Mouse (Mus musculus): ENCODE results near the gene Hif3a. TPM values are rescaled to one million over a fixed set of nuclear protein-coding genes. Genes with fewer than 3 reads are reported as not detected.
"Not testable (repeated sequence)": the region's sequence is repeated elsewhere in the genome, so short reads cannot be mapped to it uniquely, and the experiment has no call there.

The Hif3a gene
- polyA plus RNA-seq, 1 experiment from 2014 or later = 6.1 TPM

DNA sequence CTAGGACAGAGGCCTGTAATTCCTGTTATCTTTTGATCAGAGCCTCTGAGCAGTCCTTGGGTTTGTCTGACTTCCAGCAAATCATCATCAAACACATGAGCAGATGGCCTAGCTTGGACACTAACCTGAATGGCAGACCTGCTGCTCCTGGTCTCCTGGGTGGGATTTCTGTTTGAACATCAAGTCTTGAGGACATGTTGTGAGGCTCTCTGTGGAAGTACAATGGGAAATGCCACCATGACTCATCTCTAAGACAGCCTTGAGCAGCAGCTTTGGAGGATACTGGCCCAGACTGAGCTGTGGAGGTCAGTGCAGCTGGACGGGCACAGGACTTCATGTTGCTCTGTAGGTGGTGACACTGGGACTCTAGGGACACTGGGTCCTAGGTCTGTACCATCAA, 14.3 kb upstream of the Hif3a start:
- no peak overlapping the region for H3K4me2 ChIP-seq (ENCODE audit: low read length)
- TF ChIP-seq CTCF (IDR thresholded peaks at IDR 0.05; ENCODE audit: low read depth) = no peak
- no peak overlapping the region for H3K9ac ChIP-seq (ENCODE audit: low read depth, low read length)
- no peak overlapping the region for H3K4me3 ChIP-seq (replicated peaks; ENCODE audit: low read depth, low read length)
- no peak overlapping the region for H3K27ac ChIP-seq
- no peaks in the 10 kb centered on the region for H3K27me3 ChIP-seq (ENCODE audit: insufficient read depth, low read length)
- ATAC-seq (replicated peaks; ENCODE audit: low FRiP score, low read depth) (no peak), DNase-seq (ENCODE audit: low spot score) (no peak)
- no peaks in the 10 kb centered on the region for H3K4me1 ChIP-seq (replicated peaks; ENCODE audit: insufficient read depth, low read length)
- H3K9me3 ChIP-seq (replicated peaks; ENCODE audit: low read length) = no peaks in the 10 kb centered on the region
- no peaks in the 10 kb centered on the region for H3K36me3 ChIP-seq (ENCODE audit: insufficient read depth, low read length)
- WGBS = 97% methylated on average over 1 of the region's 1 CpGs

DNA sequence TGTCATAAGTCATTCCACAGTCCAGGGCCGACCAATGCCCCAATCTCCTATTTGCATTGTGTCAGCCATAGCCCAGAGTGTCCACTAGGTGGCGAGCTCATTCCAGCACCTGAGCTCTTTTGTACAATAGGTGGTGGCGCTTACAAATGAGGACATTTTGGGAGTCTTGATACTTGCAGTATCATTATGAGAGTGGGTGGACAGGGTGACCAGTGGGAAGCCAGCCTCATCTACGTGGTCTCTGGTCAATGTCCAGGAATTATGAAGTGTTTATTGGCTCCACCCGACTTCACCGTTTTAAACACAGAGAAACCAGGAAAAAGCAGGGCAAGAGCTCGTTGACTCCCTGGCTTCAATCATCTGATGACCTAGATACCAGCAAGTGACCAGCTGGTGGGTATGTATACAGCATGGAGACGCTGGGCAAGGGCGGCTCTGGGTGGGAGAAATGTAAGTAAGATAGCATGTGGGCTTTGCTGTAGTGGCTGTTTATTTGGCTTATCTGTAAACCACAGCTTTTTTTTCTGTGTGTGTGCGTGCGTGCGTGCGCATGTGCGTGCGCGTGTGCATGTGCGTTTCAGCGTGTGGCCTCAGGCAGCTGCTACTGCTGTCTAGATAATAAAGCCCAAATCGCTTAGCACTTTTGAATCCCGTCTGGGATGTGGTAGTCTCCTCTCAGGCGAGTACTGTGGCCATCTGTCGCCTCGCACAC, 11.8 kb upstream of the Hif3a start, which contains the start of gene Psg16:
Gene Psg16, plus strand, starts transcription at position 137 of the 712 bp plus-strand sequence.
- ATAC-seq (replicated peaks; ENCODE audit: low FRiP score, low read depth) (peak; percentile 76; the same call in 1 of the 2 replicates), DNase-seq (ENCODE audit: low spot score) (peak; percentile 77)
- Histone ChIP-seq H3K36me3 (ENCODE audit: insufficient read depth, low read length) (no peaks in the 10 kb centered on the region), H3K27ac (no peak within 1 kb of the TSS), H3K4me3 (replicated peaks; ENCODE audit: low read depth, low read length) (no peak within 1 kb of the TSS), H3K4me2 (ENCODE audit: low read length) (no peak within 1 kb of the TSS), H3K27me3 (ENCODE audit: insufficient read depth, low read length) (no peaks in the 10 kb centered on the region), H3K4me1 (replicated peaks; ENCODE audit: insufficient read depth, low read length) (no peaks in the 10 kb centered on the region), H3K9ac (ENCODE audit: low read depth, low read length) (no peak within 1 kb of the TSS), H3K9me3 (replicated peaks; ENCODE audit: low read length) (no peaks in the 10 kb centered on the region)
- TF ChIP-seq CTCF (IDR thresholded peaks at IDR 0.05; ENCODE audit: low read depth) = peak; percentile 94
- WGBS = 66% methylated on average over 23 of the region's 23 CpGs

GRCm38 (mm10) chr7:17073513-17073903, 11.3 kb upstream of the Hif3a start:
- H3K9me3 ChIP-seq (replicated peaks; ENCODE audit: low read length) = no peaks in the 10 kb centered on the region
- no peak overlapping the region for H3K27ac ChIP-seq
- no peak overlapping the region for H3K9ac ChIP-seq (ENCODE audit: low read depth, low read length)
- H3K4me3 ChIP-seq (replicated peaks; ENCODE audit: low read depth, low read length) = no peak overlapping the region
- WGBS = 66% methylated on average over 5 of the region's 5 CpGs
- TF ChIP-seq CTCF (IDR thresholded peaks at IDR 0.05; ENCODE audit: low read depth) = no peak
- ATAC-seq (replicated peaks; ENCODE audit: low FRiP score, low read depth) (no peak), DNase-seq (ENCODE audit: low spot score) (no peak)
- no peaks in the 10 kb centered on the region for H3K27me3 ChIP-seq (ENCODE audit: insufficient read depth, low read length)
- H3K4me2 ChIP-seq (ENCODE audit: low read length) = no peak overlapping the region
- no peaks in the 10 kb centered on the region for H3K36me3 ChIP-seq (ENCODE audit: insufficient read depth, low read length)
- no peaks in the 10 kb centered on the region for H3K4me1 ChIP-seq (replicated peaks; ENCODE audit: insufficient read depth, low read length)

DNA sequence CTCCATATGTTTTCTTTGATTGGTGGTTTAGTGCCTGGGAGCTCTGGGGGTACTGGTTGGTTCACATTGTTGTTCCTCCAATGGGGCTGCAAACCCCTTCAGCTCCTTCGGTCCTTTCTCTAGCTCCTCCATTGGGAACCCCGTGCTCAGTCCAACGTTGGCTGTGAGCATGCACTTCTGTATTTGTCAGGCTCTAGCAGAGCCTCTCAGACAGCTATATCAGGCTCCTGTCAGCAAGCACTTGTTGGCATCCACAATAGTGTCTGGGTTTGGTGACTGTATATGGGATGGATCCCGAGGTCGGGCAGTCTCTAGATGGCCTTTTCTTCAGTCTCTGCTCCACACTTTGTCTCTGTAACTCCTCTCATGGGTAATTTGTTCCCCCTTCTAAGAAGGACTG, 5.4 kb upstream of the Hif3a start:
- H3K9ac ChIP-seq (ENCODE audit: low read depth, low read length); H3K4me1 ChIP-seq (replicated peaks; ENCODE audit: insufficient read depth, low read length); H3K27ac ChIP-seq; H3K9me3 ChIP-seq (replicated peaks; ENCODE audit: low read length); ATAC-seq (replicated peaks; ENCODE audit: low FRiP score, low read depth); H3K27me3 ChIP-seq (ENCODE audit: insufficient read depth, low read length); H3K4me2 ChIP-seq (ENCODE audit: low read length); H3K36me3 ChIP-seq (ENCODE audit: insufficient read depth, low read length); H3K4me3 ChIP-seq (replicated peaks; ENCODE audit: low read depth, low read length); DNase-seq (ENCODE audit: low spot score): not testable (repeated sequence)
- 61% methylated on average over 5 of the region's 5 CpGs for WGBS

GRCm38 (mm10) chr7:17067000-17067399, 4.8 kb upstream of the Hif3a start:
- no peak for TF ChIP-seq CTCF (IDR thresholded peaks at IDR 0.05; ENCODE audit: low read depth)
- H3K9ac ChIP-seq (ENCODE audit: low read depth, low read length) = no peak overlapping the region
- no peak for DNase-seq (ENCODE audit: low spot score)
- no peaks in the 10 kb centered on the region for H3K36me3 ChIP-seq (ENCODE audit: insufficient read depth, low read length)
- H3K4me2 ChIP-seq (ENCODE audit: low read length) = no peak overlapping the region
- no peaks in the 10 kb centered on the region for H3K27me3 ChIP-seq (ENCODE audit: insufficient read depth, low read length)
- no peak overlapping the region for H3K4me3 ChIP-seq (replicated peaks; ENCODE audit: low read depth, low read length)
- H3K9me3 ChIP-seq (replicated peaks; ENCODE audit: low read length) = no peaks in the 10 kb centered on the region
- no peak for ATAC-seq (replicated peaks; ENCODE audit: low FRiP score, low read depth)
- H3K27ac ChIP-seq = no peak overlapping the region
- H3K4me1 ChIP-seq (replicated peaks; ENCODE audit: insufficient read depth, low read length) = peaks cover 7% of the 10 kb centered on the region

DNA sequence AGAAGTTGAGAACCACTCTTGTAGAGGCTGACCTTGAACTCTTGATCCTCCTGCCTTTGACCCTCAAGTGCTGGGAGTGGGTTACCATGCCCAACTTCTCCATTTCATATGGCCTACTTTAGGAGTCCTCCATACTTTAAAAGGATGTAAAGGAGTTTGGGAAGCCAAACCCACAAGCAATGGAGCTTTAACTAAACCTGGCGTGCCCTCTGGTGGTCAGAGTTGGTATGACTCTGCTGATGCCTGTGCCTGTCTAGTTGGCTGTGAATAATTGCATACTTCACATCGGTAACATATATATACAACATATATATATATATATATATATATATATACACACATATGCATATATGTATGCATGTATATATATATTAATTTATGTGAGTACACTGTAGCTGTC, 4.2 kb upstream of the Hif3a start:
- Histone ChIP-seq H3K4me2 (ENCODE audit: low read length) (no peak overlapping the region), H3K4me3 (replicated peaks; ENCODE audit: low read depth, low read length) (no peak overlapping the region), H3K36me3 (ENCODE audit: insufficient read depth, low read length) (no peaks in the 10 kb centered on the region), H3K9me3 (replicated peaks; ENCODE audit: low read length) (no peaks in the 10 kb centered on the region), H3K4me1 (replicated peaks; ENCODE audit: insufficient read depth, low read length) (peaks cover 7% of the 10 kb centered on the region), H3K9ac (ENCODE audit: low read depth, low read length) (no peak overlapping the region), H3K27ac (no peak overlapping the region), H3K27me3 (ENCODE audit: insufficient read depth, low read length) (no peaks in the 10 kb centered on the region)
- WGBS = 0% methylated on average over 2 of the region's 2 CpGs
- ATAC-seq (replicated peaks; ENCODE audit: low FRiP score, low read depth) (no peak), DNase-seq (ENCODE audit: low spot score) (peak; percentile 83)
- TF ChIP-seq CTCF (IDR thresholded peaks at IDR 0.05; ENCODE audit: low read depth) = peak; percentile 86

DNA sequence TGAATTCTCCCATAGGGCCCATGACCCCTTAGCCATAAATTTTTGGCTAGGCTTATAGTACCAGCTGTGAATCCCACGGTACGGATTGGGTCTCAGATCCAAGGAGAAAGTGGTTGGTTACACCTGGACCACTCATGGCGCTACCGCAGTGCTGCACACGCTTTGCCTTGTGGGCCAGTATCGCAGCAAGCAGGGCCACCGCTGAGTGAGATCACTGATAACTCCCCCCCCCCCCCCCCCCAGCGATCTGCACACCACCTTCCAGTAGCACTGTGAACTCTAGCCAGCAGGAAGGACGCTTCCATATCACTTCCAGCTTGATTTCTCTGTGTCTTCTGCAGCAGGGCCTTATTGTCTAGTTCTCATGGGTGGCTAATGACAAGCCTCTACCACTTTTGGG, 3.4 kb upstream of the Hif3a start:
- Histone ChIP-seq H3K4me2 (ENCODE audit: low read length) (no peak overlapping the region), H3K9ac (ENCODE audit: low read depth, low read length) (no peak overlapping the region), H3K4me1 (replicated peaks; ENCODE audit: insufficient read depth, low read length) (peaks cover 12% of the 10 kb centered on the region), H3K4me3 (replicated peaks; ENCODE audit: low read depth, low read length) (no peak overlapping the region), H3K36me3 (ENCODE audit: insufficient read depth, low read length) (no peaks in the 10 kb centered on the region), H3K27me3 (ENCODE audit: insufficient read depth, low read length) (no peaks in the 10 kb centered on the region), H3K9me3 (replicated peaks; ENCODE audit: low read length) (no peaks in the 10 kb centered on the region), H3K27ac (no peak overlapping the region)
- WGBS = 70% methylated on average over 8 of the region's 9 CpGs
- TF ChIP-seq CTCF (IDR thresholded peaks at IDR 0.05; ENCODE audit: low read depth) = no peak
- DNase-seq (ENCODE audit: low spot score) (no peak), ATAC-seq (replicated peaks; ENCODE audit: low FRiP score, low read depth) (no peak)

Measured in kidney, postnatal 0 days (tissue).